Mouse (Mus musculus) telencephalon, adult 2 months (tissue): ENCODE data around the gene Eif4g2.

ENCODE experiments used
- DNase-seq: peaks from one replicate; pipeline ENCODE4 v3.0.0-alpha.2; 2011; ENCODE audit warnings: low read depth, low spot score

The Eif4g2 gene

GRCm38 (mm10) chr7:111069439-111070166 is 13.2 kb downstream of the Eif4g2 start:
- DNase-seq = no peak

GRCm38 (mm10) chr7:111068181-111068580 is 14.6 kb downstream of the Eif4g2 start:
- no peak for DNase-seq

GRCm38 (mm10) chr7:111062971-111063370 is 19.9 kb downstream of the Eif4g2 start:
- DNase-seq = no peak

GRCm38 (mm10) chr7:111059527-111059926 is 23.3 kb downstream of the Eif4g2 start:
- no peak for DNase-seq

GRCm38 (mm10) chr7:111055984-111056657 is 26.7 kb downstream of the Eif4g2 start:
- DNase-seq = no peak

- no peak for DNase-seq
These were observed 27.6 kb downstream of the Eif4g2 start for GRCm38 (mm10) chr7:111055221-111055620.

GRCm38 (mm10) chr7:111049652-111050421 is 33.0 kb downstream of the Eif4g2 start:
- peak; percentile 21 for DNase-seq

- DNase-seq = no peak
These were observed 33.9 kb downstream of the Eif4g2 start for GRCm38 (mm10) chr7:111048920-111049319.

GRCm38 (mm10) chr7:111029046-111029553 is 53.7 kb downstream of the Eif4g2 start:
- no peak for DNase-seq

GRCm38 (mm10) chr7:111028281-111029045 is 54.4 kb downstream of the Eif4g2 start, which contains the start of gene Ctr9:
Gene Ctr9 (plus strand): TSS chr7:111028951.
- DNase-seq = peak; percentile 70

GRCm38 (mm10) chr7:111024912-111025311 is 57.9 kb downstream of the Eif4g2 start:
- no peak for DNase-seq

- DNase-seq = peak; percentile 31
These were observed 58.7 kb downstream of the Eif4g2 start for GRCm38 (mm10) chr7:111024068-111024594.

- no peak for DNase-seq
These were observed 62.0 kb downstream of the Eif4g2 start for GRCm38 (mm10) chr7:111020814-111021213.
